ENCODE assay signal across 9 mouse cellular contexts in the genomic region with DNA sequence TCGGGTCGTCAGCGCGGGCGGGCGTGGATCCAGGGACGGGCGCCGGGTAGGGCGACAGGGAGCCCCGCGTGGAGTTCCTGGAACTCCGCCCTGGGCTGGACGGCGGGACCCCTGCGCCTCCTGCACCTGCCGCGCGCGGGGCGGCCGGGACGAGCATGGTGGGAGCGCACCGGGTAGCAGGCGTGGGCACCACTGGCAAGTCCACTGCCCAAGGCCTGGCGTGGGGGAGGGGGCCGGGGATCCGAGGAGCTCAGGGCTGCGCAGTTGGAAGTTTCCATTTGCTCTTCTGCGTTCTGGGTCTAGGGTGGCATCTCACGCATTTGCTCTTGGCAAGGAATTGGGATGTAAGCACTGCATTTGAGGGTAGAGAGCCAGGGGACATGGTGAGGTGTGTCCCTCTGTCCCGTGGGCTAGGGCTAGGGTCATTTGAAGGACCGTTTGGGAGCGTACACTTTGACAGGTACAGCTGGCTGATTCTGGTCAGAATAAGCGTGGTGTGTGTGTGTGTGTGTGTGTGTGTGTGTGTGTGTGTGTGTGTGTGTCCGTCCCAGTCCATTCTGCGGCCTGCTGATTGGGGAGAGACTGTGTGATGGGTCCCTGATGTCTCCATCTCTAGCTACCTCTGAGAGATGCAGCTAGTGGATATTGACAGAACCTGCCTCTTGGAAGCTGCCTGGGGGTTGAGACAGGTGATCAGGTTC. TPM values are rescaled to one million over a fixed set of nuclear protein-coding genes. Genes with fewer than 3 reads are reported as not detected.
DNase-seq lines count a peak whose midpoint lies in the region; ATAC-seq and TF ChIP-seq lines count a peak whose summit lies in the region.
"Had no signal": no experiment of that assay in that cellular context is flagged by ENCODE, and none has a peak within 500 bp of the region (broad histone marks: within the 10 kb centered on the region; RNA-seq: fewer than 3 reads in every experiment).

No protein-coding gene starts in this region.

- peak overlapping the region; percentile 45 for H3K9ac ChIP-seq in heart, embryonic 14.5 days (ENCODE audit: low read length)
- H3K9ac ChIP-seq in heart, embryonic 16.5 days (ENCODE audit: low read length) = peak overlapping the region; percentile 58
- H3K9ac ChIP-seq in limb, embryonic 15.5 days = no peak overlapping the region

- 11% methylated on average over 37 of the region's 38 CpGs for WGBS in heart, embryonic 14.5 days
- WGBS in heart, embryonic 16.5 days = 14% methylated on average over 38 of the region's 38 CpGs
- 11% methylated on average over 32 of the region's 38 CpGs for WGBS in limb, embryonic 15.5 days
- 6% methylated on average over 36 of the region's 38 CpGs for WGBS in olfactory bulb, adult 2 months

- H3K36me3 ChIP-seq in heart, embryonic 14.5 days (ENCODE audit: control insufficient read depth, insufficient read depth, low read length) = no peaks in the 10 kb centered on the region
- no peaks in the 10 kb centered on the region for H3K36me3 ChIP-seq in heart, embryonic 16.5 days (ENCODE audit: control insufficient read depth, insufficient read depth)
- H3K36me3 ChIP-seq in limb, embryonic 15.5 days = no peaks in the 10 kb centered on the region

- ATAC-seq in heart, embryonic 14.5 days (ENCODE audit: insufficient number of reproducible peaks, insufficient read depth, low FRiP score, low read depth) = no peak
- no peak for ATAC-seq in heart, embryonic 16.5 days (replicated peaks; ENCODE audit: extremely low read depth, insufficient read depth, low FRiP score)
- ATAC-seq in limb, embryonic 15.5 days (ENCODE audit: insufficient number of reproducible peaks, low FRiP score, low TSS enrichment, low read depth) = no peak

- 0 out of 4 replicates have a peak, but pooled peaks cover 0 to 2% of the 10 kb centered on the region in 2 experiments for H3K4me1 ChIP-seq in heart, embryonic 14.5 days (ENCODE audit: control insufficient read depth in 2 of 2, insufficient read depth in 2 of 2, low read length in 2 of 2)
- 0 out of 2 replicates have a peak, but pooled peaks cover 2% of the 10 kb centered on the region for H3K4me1 ChIP-seq in heart, embryonic 16.5 days (ENCODE audit: control insufficient read depth, insufficient read depth, low read length)
- peaks cover 10% of the 10 kb centered on the region for H3K4me1 ChIP-seq in limb, embryonic 15.5 days
- peaks cover 40% of the 10 kb centered on the region for H3K4me1 ChIP-seq in olfactory bulb, adult 2 months (ENCODE audit: control insufficient read depth, insufficient read depth, low read length)

- H3K4me3 ChIP-seq in heart, embryonic 14.5 days (ENCODE audit: control insufficient read depth in 1 of 2, insufficient read depth in 1 of 2, low read depth in 1 of 2, low read length in 2 of 2) = peak overlapping the region; percentile 33 to 46
- H3K4me3 ChIP-seq in heart, embryonic 16.5 days (ENCODE audit: low read length) = peak overlapping the region; percentile 55
- peak overlapping the region; percentile 43 for H3K4me3 ChIP-seq in limb, embryonic 15.5 days
- peak overlapping the region; percentile 79 for H3K4me3 ChIP-seq in olfactory bulb, adult 2 months (ENCODE audit: insufficient read depth, low read depth, low read length)
- H3K4me3 ChIP-seq: erythroblast, embryonic 14.5 days had no signal

- no peak for TF ChIP-seq CTCF in olfactory bulb, adult 2 months (IDR thresholded peaks at IDR 0.05; ENCODE audit: insufficient read depth, low read depth, low read length)

- no peaks in the 10 kb centered on the region for H3K9me3 ChIP-seq in heart, embryonic 14.5 days (ENCODE audit: control insufficient read depth, low read length)
- H3K9me3 ChIP-seq in heart, embryonic 16.5 days (replicated peaks; ENCODE audit: control insufficient read depth, low read length) = peaks cover 3% of the 10 kb centered on the region
- H3K9me3 ChIP-seq in limb, embryonic 15.5 days = no peaks in the 10 kb centered on the region

- no peak overlapping the region for H3K27ac ChIP-seq in heart, embryonic 14.5 days (replicated peaks in 1 of 2; ENCODE audit: control insufficient read depth in 1 of 2, insufficient read depth in 1 of 2, low read depth in 2 of 2, low read length in 2 of 2)
- no peak overlapping the region for H3K27ac ChIP-seq in heart, embryonic 16.5 days (ENCODE audit: low read length)
- no peak overlapping the region for H3K27ac ChIP-seq in limb, embryonic 15.5 days
- peak overlapping the region; percentile 96 for H3K27ac ChIP-seq in olfactory bulb, adult 2 months (ENCODE audit: insufficient read depth, low read depth, low read length)

- DNase-seq in heart, postnatal 10 days = no peak
- DNase-seq in cerebellum, adult 9-11 months = peak; percentile 84
- DNase-seq in urinary bladder, adult 18-20 months (ENCODE audit: low spot score in 2 of 2) = no peak
- no peak for DNase-seq in c-Kit-positive CD71-positive TER-119-positive erythroid progenitor cells, embryonic 14.5 days (ENCODE audit: low spot score)

- intact Hi-C loops in heart, postnatal 10 days (cut with DNase I) = no loop called here

- peak overlapping the region; percentile 82 for H3K4me2 ChIP-seq in heart, embryonic 14.5 days (ENCODE audit: low read length)
- peak overlapping the region; percentile 75 for H3K4me2 ChIP-seq in heart, embryonic 16.5 days (ENCODE audit: low read depth, low read length)
- H3K4me2 ChIP-seq in limb, embryonic 15.5 days = peak overlapping the region; percentile 73

- no peak for TF ChIP-seq POLR2A in olfactory bulb, adult 2 months (IDR thresholded peaks at IDR 0.05; ENCODE audit: insufficient read depth, low read depth, low read length)

- H3K27me3 ChIP-seq in heart, embryonic 14.5 days (ENCODE audit: control insufficient read depth, insufficient read depth, low read length) = peaks cover 52% of the 10 kb centered on the region
- peaks cover 47% of the 10 kb centered on the region for H3K27me3 ChIP-seq in heart, embryonic 16.5 days (ENCODE audit: control insufficient read depth, insufficient read depth, low read length)
- H3K27me3 ChIP-seq in limb, embryonic 15.5 days = peaks cover 52% of the 10 kb centered on the region

RNA-seq across cellular contexts. Expression of a gene that starts 0.5 kb away (rescaled TPM):
- 0.19 and 0.32 TPM in 2 replicates for polyA plus RNA-seq in heart, embryonic 14.5 days (2014; fragmentation: Nextera tagmentation; extraction: Ambion mirVana)
- total RNA-seq in heart, postnatal 10 days (2021) = under 1 TPM; 0.10 to 0.37 TPM
- polyA plus RNA-seq in heart, embryonic 16.5 days (2015; fragmentation: Nextera tagmentation; extraction: Ambion mirVana) = 0.71 and 0.72 TPM in 2 replicates
- 0.14 and 0.17 TPM in 2 replicates for polyA plus RNA-seq in limb, embryonic 15.5 days (2015; fragmentation: Nextera tagmentation; extraction: Ambion mirVana)
- polyA plus RNA-seq in olfactory bulb, adult 2 months (2012; ENCODE audit: insufficient read depth, insufficient read length, low replicate concordance, missing spikeins) = not detected in 2 replicates
- polyA plus RNA-seq: erythroblast, embryonic 14.5 days had no signal
